Mouse (Mus musculus): ENCODE results near the gene Rpl7l1.

Rpl7l1 gene

DNA sequence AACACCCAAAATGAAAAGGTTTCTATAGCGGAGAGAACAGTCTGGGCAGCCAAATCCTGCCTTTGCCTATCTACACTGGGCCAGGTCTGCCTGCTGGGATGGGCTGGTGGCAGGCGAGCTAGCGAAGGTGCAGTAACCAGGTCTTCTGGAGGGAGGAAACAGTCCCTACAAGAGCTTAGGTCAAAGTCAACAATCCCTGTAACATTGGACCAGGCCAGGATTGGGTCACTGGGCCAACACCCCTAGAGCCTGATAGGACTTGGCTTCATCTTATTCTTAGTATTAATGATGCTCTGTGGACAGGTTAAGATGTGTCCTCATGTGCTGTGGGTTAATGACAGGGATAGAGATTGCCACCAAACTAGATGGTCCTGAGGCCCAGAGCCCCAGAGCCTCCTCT is 48.4 kb downstream of the Rpl7l1 start:
- no peak for DNase-seq

DNA sequence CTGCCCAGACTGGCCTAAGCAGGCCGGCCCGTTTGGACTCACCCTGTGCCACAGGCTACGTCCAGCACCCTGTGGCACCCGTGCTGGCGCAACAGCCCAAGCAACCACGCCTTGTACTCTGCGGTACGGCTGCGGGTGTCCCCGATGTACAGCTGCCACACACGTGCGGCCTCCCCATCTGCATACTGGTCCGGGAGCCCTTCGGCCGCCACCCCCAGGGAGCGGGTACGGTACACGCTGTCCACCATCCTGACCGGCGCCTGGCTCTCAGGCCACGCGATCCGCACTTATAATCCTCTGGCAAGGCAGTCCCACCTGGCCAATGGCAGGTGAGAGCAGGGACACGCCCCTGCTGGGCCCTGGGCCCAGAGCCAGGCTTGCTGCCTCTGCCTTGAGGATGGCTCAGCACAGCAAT is 53.6 kb downstream of the Rpl7l1 start, which contains the start of gene Gnmt:
Gene Gnmt, minus strand, starts transcription at position 265 of the 415 bp plus-strand sequence.
- peak; percentile 92 to 93 for DNase-seq

- DNase-seq: no peak
These were observed 54.0 kb downstream of the Rpl7l1 start for GRCm38 (mm10) chr17:46728496-46728895.

DNA sequence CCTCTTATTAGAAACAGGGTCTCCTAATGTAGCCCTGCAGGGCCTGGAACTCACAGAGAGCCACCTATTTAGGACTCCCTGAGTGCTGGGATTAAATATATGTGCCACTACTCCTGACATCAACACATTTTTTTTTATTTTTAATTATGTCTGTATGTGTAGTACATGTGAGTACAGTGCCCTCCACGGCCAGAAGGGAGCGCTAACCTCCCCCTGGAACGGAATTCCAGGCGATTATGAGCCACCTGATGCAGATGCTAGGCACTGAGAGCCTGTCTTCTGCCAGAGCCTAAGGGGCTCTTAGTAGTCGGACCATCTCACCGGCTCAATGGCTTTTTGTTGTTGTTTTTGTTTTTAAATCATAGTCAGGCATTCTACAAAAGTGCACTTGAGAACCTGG is 54.5 kb downstream of the Rpl7l1 start:
- DNase-seq: peak; percentile 56 to 79

DNA sequence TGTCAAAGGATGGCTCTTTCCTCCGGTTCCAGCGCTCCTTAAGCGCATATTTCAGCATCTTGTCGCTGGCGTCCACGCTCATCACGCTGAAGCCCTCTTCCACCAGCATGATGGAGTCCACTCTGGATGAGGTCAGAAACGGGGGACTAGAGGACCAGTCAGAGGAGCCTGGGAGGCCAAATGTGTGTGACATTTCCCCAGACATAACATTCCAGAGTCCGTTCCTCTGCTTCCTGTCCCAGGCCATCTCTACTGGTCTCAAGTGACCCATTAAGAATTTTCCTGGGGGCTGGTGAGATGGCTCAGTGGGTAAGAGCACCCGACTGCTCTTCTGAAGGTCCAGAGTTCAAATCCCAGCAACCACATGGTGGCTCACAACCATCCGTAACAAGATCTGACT is 55.2 kb downstream of the Rpl7l1 start:
- no peak for DNase-seq

DNA sequence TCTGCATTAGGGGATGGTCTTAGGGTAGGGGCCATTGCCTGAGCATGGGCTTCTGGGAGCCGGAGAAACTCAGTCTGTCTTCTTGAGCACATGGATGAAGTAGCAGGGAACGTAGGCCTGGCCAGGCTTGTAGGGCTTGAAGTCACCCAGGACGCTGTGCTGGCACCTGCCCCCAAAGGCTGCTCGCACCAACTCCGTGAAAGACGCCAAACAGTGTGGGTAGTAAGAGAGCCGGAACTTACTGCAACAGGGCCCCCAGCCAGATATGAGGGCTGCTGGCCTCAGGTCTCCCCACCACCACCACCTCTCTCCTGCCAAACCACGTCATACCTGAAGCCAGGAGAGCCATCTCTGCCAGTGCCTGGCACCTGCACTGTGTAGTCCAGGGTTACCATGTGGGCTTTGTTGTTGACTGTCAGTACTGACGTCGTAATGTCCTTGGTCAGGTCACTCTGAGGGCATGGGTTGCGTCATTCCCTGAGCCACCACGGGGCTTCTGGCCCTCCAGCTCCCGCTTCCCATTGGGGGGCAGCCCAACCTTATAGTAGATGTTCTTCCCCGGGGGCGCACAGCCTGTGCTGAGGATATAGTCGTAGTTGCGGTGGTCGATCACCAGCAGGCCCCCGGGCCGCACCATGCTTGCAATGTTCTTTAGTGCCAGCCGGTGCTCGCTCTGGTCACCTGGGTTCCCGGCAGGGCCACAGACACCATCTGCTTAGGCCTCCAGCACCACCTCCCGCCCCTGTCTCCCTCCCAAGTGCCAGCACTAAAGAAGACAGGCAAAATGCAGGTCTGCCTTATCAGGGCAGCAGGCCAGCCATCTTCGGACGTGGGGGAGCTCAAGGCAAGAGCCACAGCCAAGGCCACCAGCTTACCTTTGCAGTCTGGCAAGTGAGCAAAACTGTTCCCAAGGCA is 56.5 kb downstream of the Rpl7l1 start:
- DNase-seq: no peak

GRCm38 (mm10) chr17:46725273-46725672 is 57.2 kb downstream of the Rpl7l1 start:
- DNase-seq: peak in 1 of 2 experiments; percentile 36

GRCm38 (mm10) chr17:46724477-46725084 is 57.9 kb downstream of the Rpl7l1 start:
- no peak for DNase-seq
